Mouse (Mus musculus): ENCODE data around the gene Ubap2. TPM values are rescaled to one million over a fixed set of nuclear protein-coding genes. Genes with fewer than 3 reads are reported as not detected.

The Ubap2 gene
- polyA plus RNA-seq, 1 experiment from 2014 or later, result 45.4 TPM

DNA sequence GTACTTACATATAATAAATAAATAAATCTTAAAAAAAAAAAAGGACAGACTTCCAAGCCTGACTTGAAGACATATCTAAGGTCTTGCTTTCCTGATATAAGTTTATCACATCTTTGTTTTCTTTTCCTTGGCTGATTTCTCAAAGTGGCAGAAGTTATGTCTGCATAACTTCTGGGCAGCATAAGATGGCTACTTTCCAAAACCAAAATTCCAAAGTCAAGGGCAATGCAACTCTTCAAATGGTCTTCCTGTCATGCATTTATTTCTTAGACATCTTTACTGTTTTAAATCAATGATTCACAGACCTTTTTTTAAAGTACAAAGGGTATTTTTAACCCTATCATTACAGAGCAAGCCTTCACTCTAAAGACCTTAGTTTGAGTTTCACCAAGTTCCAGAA lies 14.3 kb downstream of the Ubap2 start:
- no peak overlapping the region for H3K9ac ChIP-seq (ENCODE audit: low read length)
- H3K9me3 ChIP-seq (ENCODE audit: control insufficient read depth, low read length), result no peaks in the 10 kb centered on the region
- H3K4me3 ChIP-seq (ENCODE audit: control insufficient read depth in 1 of 2, insufficient read depth in 1 of 2, low read depth in 1 of 2, low read length in 2 of 2), result no peak overlapping the region
- no peak overlapping the region for H3K27ac ChIP-seq (replicated peaks in 1 of 2; ENCODE audit: control insufficient read depth in 1 of 2, insufficient read depth in 1 of 2, low read depth in 2 of 2, low read length in 2 of 2)
- H3K36me3 ChIP-seq (ENCODE audit: control insufficient read depth, insufficient read depth, low read length), result peaks cover 28% of the 10 kb centered on the region
- no peak overlapping the region for H3K4me2 ChIP-seq (ENCODE audit: low read length)
- ATAC-seq (ENCODE audit: insufficient number of reproducible peaks, insufficient read depth, low FRiP score, low read depth), result no peak
- no peaks in the 10 kb centered on the region for H3K27me3 ChIP-seq (ENCODE audit: control insufficient read depth, insufficient read depth, low read length)
- H3K4me1 ChIP-seq (ENCODE audit: control insufficient read depth in 2 of 2, insufficient read depth in 2 of 2, low read length in 2 of 2), result peaks cover 8 to 25% of the 10 kb centered on the region in 2 experiments

GRCm38 (mm10) chr4:41259019-41259418 lies 15.9 kb downstream of the Ubap2 start:
- H3K9ac ChIP-seq (ENCODE audit: low read length), result no peak overlapping the region
- no peak overlapping the region for H3K4me2 ChIP-seq (ENCODE audit: low read length)
- H3K27ac ChIP-seq (replicated peaks in 1 of 2; ENCODE audit: control insufficient read depth in 1 of 2, insufficient read depth in 1 of 2, low read depth in 2 of 2, low read length in 2 of 2), result no peak overlapping the region
- peaks cover 20% of the 10 kb centered on the region for H3K36me3 ChIP-seq (ENCODE audit: control insufficient read depth, insufficient read depth, low read length)
- no peaks in the 10 kb centered on the region for H3K27me3 ChIP-seq (ENCODE audit: control insufficient read depth, insufficient read depth, low read length)
- peaks cover 8 to 29% of the 10 kb centered on the region in 2 experiments for H3K4me1 ChIP-seq (ENCODE audit: control insufficient read depth in 2 of 2, insufficient read depth in 2 of 2, low read length in 2 of 2)
- no peak overlapping the region for H3K4me3 ChIP-seq (ENCODE audit: control insufficient read depth in 1 of 2, insufficient read depth in 1 of 2, low read depth in 1 of 2, low read length in 2 of 2)
- 87% methylated on average over 4 of the region's 4 CpGs for WGBS
- no peaks in the 10 kb centered on the region for H3K9me3 ChIP-seq (ENCODE audit: control insufficient read depth, low read length)
- ATAC-seq (ENCODE audit: insufficient number of reproducible peaks, insufficient read depth, low FRiP score, low read depth), result no peak

DNA sequence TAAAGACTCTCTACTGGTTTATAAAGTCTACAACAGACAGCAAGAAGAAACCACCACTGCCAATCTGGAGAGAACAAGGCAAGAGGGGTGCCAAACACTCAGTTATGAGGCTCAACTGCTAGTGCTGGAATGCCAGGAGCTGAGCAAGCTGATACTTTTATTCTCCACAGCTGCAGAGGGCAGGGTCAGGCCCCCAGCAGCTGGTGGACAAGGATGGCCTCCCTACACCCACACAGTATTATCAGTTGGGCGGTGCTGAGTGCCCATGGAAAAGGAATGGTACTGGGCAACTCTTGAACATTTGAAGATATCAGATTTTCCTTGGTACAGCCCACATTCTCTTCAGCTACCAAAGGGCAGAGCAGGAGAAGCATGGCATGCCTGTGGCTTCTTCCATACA lies 17.2 kb downstream of the Ubap2 start:
- ATAC-seq (ENCODE audit: insufficient number of reproducible peaks, insufficient read depth, low FRiP score, low read depth), result no peak
- WGBS, result 50% methylated on average over 1 of the region's 1 CpGs
- no peaks in the 10 kb centered on the region for H3K9me3 ChIP-seq (ENCODE audit: control insufficient read depth, low read length)
- peak overlapping the region; percentile 68 to 97; a peak in 3 of 4 replicates for H3K27ac ChIP-seq (replicated peaks in 1 of 2; ENCODE audit: control insufficient read depth in 1 of 2, insufficient read depth in 1 of 2, low read depth in 2 of 2, low read length in 2 of 2)
- no peaks in the 10 kb centered on the region for H3K27me3 ChIP-seq (ENCODE audit: control insufficient read depth, insufficient read depth, low read length)
- H3K9ac ChIP-seq (ENCODE audit: low read length), result no peak overlapping the region
- peaks cover 8 to 29% of the 10 kb centered on the region in 2 experiments for H3K4me1 ChIP-seq (ENCODE audit: control insufficient read depth in 2 of 2, insufficient read depth in 2 of 2, low read length in 2 of 2)
- no peak overlapping the region for H3K4me3 ChIP-seq (ENCODE audit: control insufficient read depth in 1 of 2, insufficient read depth in 1 of 2, low read depth in 1 of 2, low read length in 2 of 2)
- H3K4me2 ChIP-seq (ENCODE audit: low read length), result no peak overlapping the region
- peaks cover 14% of the 10 kb centered on the region for H3K36me3 ChIP-seq (ENCODE audit: control insufficient read depth, insufficient read depth, low read length)

- Histone ChIP-seq H3K9ac (ENCODE audit: low read length) (peak overlapping the region; percentile 69), H3K4me1 (ENCODE audit: control insufficient read depth in 2 of 2, insufficient read depth in 2 of 2, low read length in 2 of 2) (peaks cover 8 to 26% of the 10 kb centered on the region in 2 experiments), H3K9me3 (ENCODE audit: control insufficient read depth, low read length) (no peaks in the 10 kb centered on the region), H3K27ac (replicated peaks in 1 of 2; ENCODE audit: control insufficient read depth in 1 of 2, insufficient read depth in 1 of 2, low read depth in 2 of 2, low read length in 2 of 2) (peak overlapping the region; percentile 97 to 100), H3K4me2 (ENCODE audit: low read length) (peak overlapping the region; percentile 75), H3K4me3 (ENCODE audit: control insufficient read depth in 1 of 2, insufficient read depth in 1 of 2, low read depth in 1 of 2, low read length in 2 of 2) (peak overlapping the region; percentile 19 to 27; a peak in 3 of 4 replicates), H3K36me3 (ENCODE audit: control insufficient read depth, insufficient read depth, low read length) (peaks cover 13% of the 10 kb centered on the region), H3K27me3 (ENCODE audit: control insufficient read depth, insufficient read depth, low read length) (no peaks in the 10 kb centered on the region)
- 0 out of 2 replicates have a peak, but pooled peaks have one; percentile 36 for ATAC-seq (ENCODE audit: insufficient number of reproducible peaks, insufficient read depth, low FRiP score, low read depth)
- 23% methylated on average over 12 of the region's 12 CpGs for WGBS
Measured at GRCm38 (mm10) chr4:41255564-41256210, 19.3 kb downstream of the Ubap2 start.

GRCm38 (mm10) chr4:41253756-41254155 lies 21.2 kb downstream of the Ubap2 start:
- no peak overlapping the region for H3K9ac ChIP-seq (ENCODE audit: low read length)
- no peak overlapping the region for H3K4me3 ChIP-seq (ENCODE audit: control insufficient read depth in 1 of 2, insufficient read depth in 1 of 2, low read depth in 1 of 2, low read length in 2 of 2)
- WGBS, result 88% methylated on average over 2 of the region's 2 CpGs
- peaks cover 8 to 26% of the 10 kb centered on the region in 2 experiments for H3K4me1 ChIP-seq (ENCODE audit: control insufficient read depth in 2 of 2, insufficient read depth in 2 of 2, low read length in 2 of 2)
- H3K36me3 ChIP-seq (ENCODE audit: control insufficient read depth, insufficient read depth, low read length), result peaks cover 32% of the 10 kb centered on the region
- H3K27me3 ChIP-seq (ENCODE audit: control insufficient read depth, insufficient read depth, low read length), result no peaks in the 10 kb centered on the region
- 0 out of 4 replicates have a peak overlapping the region, but pooled peaks of 1 of the 2 experiments have one; percentile 12 for H3K27ac ChIP-seq (replicated peaks in 1 of 2; ENCODE audit: control insufficient read depth in 1 of 2, insufficient read depth in 1 of 2, low read depth in 2 of 2, low read length in 2 of 2)
- H3K9me3 ChIP-seq (ENCODE audit: control insufficient read depth, low read length), result no peaks in the 10 kb centered on the region
- H3K4me2 ChIP-seq (ENCODE audit: low read length), result no peak overlapping the region
- ATAC-seq (ENCODE audit: insufficient number of reproducible peaks, insufficient read depth, low FRiP score, low read depth), result no peak

GRCm38 (mm10) chr4:41245408-41245807 lies 29.5 kb downstream of the Ubap2 start:
- Histone ChIP-seq H3K9ac (ENCODE audit: low read length) (no peak overlapping the region), H3K4me1 (ENCODE audit: control insufficient read depth in 2 of 2, insufficient read depth in 2 of 2, low read length in 2 of 2) (no peaks in the 10 kb centered on the region), H3K27ac (replicated peaks in 1 of 2; ENCODE audit: control insufficient read depth in 1 of 2, insufficient read depth in 1 of 2, low read depth in 2 of 2, low read length in 2 of 2) (no peak overlapping the region), H3K27me3 (ENCODE audit: control insufficient read depth, insufficient read depth, low read length) (no peaks in the 10 kb centered on the region), H3K4me2 (ENCODE audit: low read length) (no peak overlapping the region), H3K36me3 (ENCODE audit: control insufficient read depth, insufficient read depth, low read length) (peaks cover 64% of the 10 kb centered on the region), H3K9me3 (ENCODE audit: control insufficient read depth, low read length) (no peaks in the 10 kb centered on the region), H3K4me3 (ENCODE audit: control insufficient read depth in 1 of 2, insufficient read depth in 1 of 2, low read depth in 1 of 2, low read length in 2 of 2) (no peak overlapping the region)
- 89% methylated on average over 2 of the region's 2 CpGs for WGBS
- ATAC-seq (ENCODE audit: insufficient number of reproducible peaks, insufficient read depth, low FRiP score, low read depth), result no peak

DNA sequence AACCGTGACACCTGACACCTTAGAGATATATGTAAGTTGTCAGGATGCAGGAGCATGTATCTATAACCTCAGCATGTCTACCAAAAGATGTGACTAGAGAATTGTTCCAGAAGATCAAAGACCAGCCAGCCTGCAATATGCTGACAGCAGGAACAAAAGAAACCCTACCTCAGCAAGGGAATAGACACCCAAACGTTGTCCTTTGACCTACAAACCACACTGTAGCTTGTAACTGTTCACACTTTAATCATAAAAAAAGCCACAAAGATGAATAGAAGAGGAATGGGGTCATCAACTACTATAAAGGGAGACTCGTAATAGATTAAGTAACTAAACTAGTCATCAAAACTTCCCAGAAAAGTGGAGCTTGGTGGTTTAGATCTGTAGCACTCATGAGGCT lies 34.0 kb downstream of the Ubap2 start:
- WGBS, result 70% methylated on average over 3 of the region's 3 CpGs
- ATAC-seq (ENCODE audit: insufficient number of reproducible peaks, insufficient read depth, low FRiP score, low read depth), result no peak
- Histone ChIP-seq H3K4me3 (ENCODE audit: control insufficient read depth in 1 of 2, insufficient read depth in 1 of 2, low read depth in 1 of 2, low read length in 2 of 2) (no peak overlapping the region), H3K27me3 (ENCODE audit: control insufficient read depth, insufficient read depth, low read length) (no peaks in the 10 kb centered on the region), H3K4me1 (ENCODE audit: control insufficient read depth in 2 of 2, insufficient read depth in 2 of 2, low read length in 2 of 2) (no peaks in the 10 kb centered on the region), H3K9me3 (ENCODE audit: control insufficient read depth, low read length) (no peaks in the 10 kb centered on the region), H3K27ac (replicated peaks in 1 of 2; ENCODE audit: control insufficient read depth in 1 of 2, insufficient read depth in 1 of 2, low read depth in 2 of 2, low read length in 2 of 2) (no peak overlapping the region), H3K9ac (ENCODE audit: low read length) (no peak overlapping the region), H3K4me2 (ENCODE audit: low read length) (no peak overlapping the region), H3K36me3 (ENCODE audit: control insufficient read depth, insufficient read depth, low read length) (peaks cover 32% of the 10 kb centered on the region; the same call in 1 of the 2 replicates)

- Histone ChIP-seq H3K4me2 (ENCODE audit: low read length) (no peak overlapping the region), H3K27me3 (ENCODE audit: control insufficient read depth, insufficient read depth, low read length) (no peaks in the 10 kb centered on the region), H3K4me1 (ENCODE audit: control insufficient read depth in 2 of 2, insufficient read depth in 2 of 2, low read length in 2 of 2) (no peaks in the 10 kb centered on the region), H3K4me3 (ENCODE audit: control insufficient read depth in 1 of 2, insufficient read depth in 1 of 2, low read depth in 1 of 2, low read length in 2 of 2) (no peak overlapping the region), H3K36me3 (ENCODE audit: control insufficient read depth, insufficient read depth, low read length) (peaks cover 59% of the 10 kb centered on the region), H3K27ac (replicated peaks in 1 of 2; ENCODE audit: control insufficient read depth in 1 of 2, insufficient read depth in 1 of 2, low read depth in 2 of 2, low read length in 2 of 2) (no peak overlapping the region; a peak in 1 of 4 replicates), H3K9ac (ENCODE audit: low read length) (no peak overlapping the region), H3K9me3 (ENCODE audit: control insufficient read depth, low read length) (no peaks in the 10 kb centered on the region)
- 38% methylated on average over 5 of the region's 5 CpGs for WGBS
- no peak for ATAC-seq (ENCODE audit: insufficient number of reproducible peaks, insufficient read depth, low FRiP score, low read depth)
Measured at GRCm38 (mm10) chr4:41235621-41236020, 39.3 kb downstream of the Ubap2 start.
